Mouse (Mus musculus) cerebellum, postnatal 14 days (tissue): Measurements from ENCODE around the gene Plcb1.

Experiments used
- DNase-seq, 2 experiments: peaks; one replicate each; pipeline ENCODE4 v3.0.0; 2021; ENCODE audit warnings: mixed read lengths in 2 of 2

Gene Plcb1

DNA sequence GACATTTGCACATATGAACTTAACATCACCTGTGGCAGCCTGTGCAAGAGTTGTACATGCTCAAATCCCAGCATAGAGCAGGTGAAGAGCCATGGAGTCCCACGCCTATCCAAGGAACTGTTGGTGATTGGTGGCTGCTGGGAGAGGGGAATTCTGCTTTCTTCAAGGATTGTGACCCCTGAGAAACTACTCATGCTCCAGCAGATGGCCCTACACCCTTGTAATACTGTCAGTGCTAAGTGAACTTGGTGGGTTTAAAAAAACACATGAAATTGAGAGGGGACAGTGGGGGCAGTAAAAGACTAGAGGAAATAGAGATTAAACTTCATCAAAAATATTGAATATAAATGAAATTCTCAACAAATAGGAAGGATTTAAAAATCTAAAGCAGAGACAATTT is 53.0 kb downstream of the Plcb1 start:
- DNase-seq = no peak

DNA sequence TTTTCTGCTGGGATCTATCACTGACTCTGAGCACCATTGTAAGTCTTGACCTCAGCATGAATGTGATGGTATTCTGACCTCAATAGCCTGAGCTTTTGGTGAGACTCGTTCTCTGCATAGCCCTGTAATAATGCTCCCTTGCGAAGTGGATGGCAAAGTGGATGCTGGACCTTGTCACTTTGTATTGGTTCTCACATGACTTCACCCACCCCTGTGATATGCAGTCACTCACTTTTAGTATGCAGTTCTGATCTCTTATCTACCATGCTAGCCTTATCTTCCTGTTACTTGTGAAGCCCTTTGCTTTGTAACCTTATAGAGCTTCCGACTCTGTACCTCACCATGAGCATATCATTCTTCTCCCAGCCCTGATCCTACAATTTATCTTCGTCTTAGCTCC is 57.0 kb downstream of the Plcb1 start:
- no peak for DNase-seq

DNA sequence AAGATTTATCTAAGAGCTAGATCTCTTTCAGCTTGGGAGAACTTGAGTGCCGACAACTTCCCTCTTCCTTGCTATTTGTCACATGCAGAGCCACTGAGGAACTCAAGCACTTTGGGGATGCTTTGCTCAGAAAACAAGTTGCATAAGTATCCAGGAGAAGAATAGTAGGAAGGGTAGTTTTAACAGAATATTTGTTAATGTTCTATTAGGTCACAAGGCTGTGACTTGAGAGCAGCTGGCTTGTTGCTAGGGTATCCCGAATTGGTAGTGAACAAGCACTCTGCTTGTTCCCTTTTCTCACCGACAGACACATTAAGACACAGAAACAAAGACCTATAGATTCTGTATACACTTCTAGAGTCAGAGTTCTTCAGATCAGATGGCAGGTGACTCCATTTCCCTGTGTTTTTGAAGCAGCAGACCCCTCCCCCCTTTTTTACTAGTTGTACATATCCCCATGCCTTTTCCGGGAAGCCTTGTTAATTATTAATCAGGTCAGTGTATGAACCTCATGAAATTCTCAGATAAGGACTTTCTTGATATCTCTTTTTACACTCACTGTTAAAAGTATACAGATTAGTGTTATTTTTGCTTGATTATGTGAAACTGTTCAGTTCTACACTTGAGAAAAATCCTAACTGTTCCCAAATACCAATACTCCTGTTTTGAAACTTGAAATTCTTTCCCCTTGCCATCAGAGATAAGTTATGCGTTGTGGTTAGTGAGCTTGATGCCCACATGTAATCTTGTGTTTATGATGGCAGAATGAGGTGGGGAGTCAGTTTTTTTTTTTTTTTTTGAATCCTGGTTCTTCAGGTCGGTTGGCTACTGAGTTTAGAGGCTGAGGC is 58.7 kb downstream of the Plcb1 start:
- DNase-seq = no peak

DNA sequence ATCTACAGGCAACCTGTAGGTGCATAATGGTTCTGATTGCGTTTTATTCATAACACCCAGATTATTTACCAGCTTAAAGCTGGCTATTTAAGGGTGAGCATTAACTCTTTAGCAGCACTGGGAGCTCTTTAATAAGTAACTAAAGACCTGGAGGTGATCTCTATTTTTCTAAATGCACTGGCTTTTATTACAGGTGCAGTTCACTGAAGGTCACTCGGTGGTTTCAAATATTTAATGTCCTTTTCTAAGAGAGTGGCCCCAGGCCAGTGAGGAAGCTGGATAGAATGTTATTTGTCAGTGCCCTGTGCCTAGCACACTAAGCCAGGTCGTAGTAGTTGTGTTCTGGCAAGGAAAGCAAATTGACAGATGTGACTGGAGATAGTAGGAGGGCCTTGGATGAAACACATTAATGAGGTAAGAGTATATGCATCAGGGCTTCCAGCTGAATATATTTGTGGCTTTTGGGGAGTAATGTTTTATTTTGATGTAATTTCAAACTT is 59.4 kb downstream of the Plcb1 start:
- no peak for DNase-seq

DNA sequence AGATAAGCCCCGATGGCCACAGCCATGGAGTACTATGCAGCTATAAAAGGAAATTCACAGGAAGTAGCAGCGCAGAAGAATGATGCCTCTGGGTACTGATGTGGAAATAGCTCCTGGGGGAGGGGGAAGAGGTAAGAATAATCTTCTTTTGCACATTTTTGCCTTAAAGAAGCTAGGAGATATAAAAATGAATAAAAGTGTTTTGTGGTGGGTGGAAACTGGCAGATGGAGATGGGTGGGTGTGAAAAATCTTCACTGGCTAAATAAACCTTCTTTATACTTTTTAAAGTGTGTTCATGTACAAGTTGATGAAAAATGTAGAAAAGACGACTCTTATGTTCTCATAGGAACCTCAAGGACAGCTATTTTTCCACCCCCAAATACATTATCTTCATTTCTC is 60.7 kb downstream of the Plcb1 start:
- DNase-seq = no peak

DNA sequence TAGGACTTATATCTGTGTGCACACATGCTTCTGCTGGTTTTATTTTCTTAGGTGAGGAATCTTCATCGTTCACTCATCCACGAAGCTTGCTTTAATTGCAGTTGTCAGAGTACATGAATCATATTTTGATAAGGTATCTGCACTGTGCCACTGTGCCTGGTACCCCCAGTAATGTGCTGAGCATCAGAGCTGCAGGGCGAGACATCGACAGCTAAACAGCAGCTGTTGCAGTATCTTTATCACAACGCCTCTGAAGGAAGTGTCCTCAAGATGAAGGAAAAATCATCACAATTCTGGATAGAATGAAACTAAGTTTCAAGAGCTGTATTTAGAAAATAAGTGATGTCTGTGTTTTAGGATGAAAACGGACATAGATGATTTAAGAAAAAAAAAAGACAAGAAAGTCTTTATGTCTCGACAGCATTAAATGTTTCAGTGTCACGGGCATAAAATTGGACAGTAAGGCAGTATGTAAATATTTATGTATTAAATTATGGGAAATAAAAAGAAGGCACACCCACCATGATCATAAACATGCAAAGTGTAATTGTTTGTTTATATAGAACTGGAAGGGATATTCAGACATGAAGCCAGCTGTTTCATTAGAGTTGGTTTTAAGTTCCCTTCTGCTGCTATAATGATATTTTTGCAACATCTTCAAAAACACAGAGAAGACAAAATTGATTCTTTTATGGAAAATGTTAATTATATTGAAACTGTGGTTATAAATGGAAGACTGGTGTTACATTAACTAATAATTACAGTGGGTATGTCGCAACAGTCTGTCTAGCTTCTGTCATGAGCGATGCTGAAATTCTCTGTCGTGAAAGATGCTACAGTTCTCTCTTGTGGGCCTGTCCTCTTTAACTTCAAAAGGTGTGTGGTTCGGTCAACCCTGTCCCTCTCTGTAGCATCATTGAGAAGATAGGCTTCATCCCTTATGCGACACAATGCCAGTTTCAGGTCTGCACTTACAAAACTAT is 65.6 kb downstream of the Plcb1 start:
- no peak for DNase-seq

DNA sequence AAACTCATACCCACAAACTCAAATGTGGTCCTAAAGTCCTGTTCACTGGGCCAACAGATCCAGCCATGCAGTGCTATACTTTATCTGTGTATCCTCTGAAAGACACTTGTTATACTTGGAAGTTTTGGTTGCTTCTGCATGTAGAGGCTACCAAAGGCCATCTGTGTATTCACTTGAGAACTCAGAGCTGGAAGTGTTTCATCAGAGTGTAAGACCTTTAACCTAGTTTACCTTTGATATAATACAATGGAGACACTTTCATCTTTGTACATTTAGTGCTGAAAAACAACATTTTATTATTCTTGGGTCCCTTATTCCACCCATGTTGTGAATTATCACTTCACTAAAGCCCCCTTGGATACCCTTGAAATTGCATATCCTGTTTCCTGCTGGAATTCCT is 70.4 kb downstream of the Plcb1 start:
- DNase-seq = no peak

DNA sequence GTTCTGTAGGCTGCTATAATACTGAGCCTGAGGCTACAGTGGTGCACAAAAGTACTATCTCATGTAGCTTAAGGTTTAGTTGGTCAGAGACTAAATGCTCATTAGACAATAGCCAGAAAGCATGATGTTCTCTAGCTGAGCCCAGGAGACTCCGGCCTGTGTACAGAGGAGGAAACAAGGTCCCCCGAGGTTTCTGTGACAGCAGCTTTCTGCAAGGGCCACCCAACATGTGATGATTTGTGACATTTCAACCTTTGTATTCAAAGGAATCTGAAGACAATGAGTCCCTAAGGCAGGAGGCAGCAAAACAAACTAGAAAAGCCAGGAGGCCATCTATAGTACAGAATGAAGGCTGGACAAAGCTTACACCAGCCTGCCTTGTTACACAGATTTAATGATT is 70.8 kb downstream of the Plcb1 start:
- no peak for DNase-seq

DNA sequence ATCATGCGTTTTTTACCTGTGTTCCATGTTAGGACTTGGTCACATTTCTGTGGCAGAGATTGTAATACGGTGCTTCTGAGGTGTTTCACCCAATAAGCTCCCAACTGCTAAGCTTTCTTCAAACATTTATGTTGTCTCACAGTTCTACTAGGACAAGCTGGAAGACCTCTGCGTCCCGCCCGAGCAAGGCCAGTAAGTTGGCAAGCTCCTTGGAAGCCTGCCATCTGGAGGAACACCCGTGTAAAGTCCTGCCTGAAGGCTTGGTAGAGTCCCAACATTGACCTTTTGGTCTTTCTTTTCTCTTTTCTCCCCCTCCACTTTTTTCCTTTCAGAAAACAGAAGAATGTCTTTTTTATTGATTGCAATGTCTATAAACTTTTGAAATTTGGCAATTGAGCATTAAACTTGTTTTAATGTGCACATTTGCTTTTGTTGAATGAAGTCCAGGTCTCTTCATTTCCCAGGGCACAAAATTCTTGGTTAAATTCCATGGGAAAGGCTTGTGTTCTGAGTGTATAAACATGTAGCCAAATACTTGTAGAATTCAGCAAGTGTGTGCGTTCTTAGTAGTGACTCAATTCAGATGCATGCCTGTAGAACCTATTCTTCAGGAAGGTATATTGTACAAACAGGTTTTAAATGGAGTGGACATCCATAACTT is 79.2 kb downstream of the Plcb1 start:
- DNase-seq = peak; percentile 82 to 88

DNA sequence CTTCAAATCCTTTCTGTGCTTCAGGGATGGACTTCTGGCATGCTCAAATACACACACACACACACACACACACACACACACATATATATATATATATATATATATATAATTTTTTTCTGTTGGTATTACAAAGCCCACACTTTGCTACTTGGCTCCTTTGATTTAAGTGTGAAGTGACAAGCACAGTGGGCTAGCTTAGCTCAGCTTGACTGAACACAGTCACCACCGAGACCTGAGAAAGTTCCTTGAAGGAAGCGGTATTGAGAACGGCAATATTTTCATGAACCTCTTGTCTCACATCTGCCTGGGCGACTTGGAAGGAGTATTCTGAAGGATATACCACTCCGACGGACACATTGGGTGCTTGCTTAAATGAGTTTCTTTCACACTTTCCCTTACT is 81.5 kb downstream of the Plcb1 start:
- DNase-seq = no peak

DNA sequence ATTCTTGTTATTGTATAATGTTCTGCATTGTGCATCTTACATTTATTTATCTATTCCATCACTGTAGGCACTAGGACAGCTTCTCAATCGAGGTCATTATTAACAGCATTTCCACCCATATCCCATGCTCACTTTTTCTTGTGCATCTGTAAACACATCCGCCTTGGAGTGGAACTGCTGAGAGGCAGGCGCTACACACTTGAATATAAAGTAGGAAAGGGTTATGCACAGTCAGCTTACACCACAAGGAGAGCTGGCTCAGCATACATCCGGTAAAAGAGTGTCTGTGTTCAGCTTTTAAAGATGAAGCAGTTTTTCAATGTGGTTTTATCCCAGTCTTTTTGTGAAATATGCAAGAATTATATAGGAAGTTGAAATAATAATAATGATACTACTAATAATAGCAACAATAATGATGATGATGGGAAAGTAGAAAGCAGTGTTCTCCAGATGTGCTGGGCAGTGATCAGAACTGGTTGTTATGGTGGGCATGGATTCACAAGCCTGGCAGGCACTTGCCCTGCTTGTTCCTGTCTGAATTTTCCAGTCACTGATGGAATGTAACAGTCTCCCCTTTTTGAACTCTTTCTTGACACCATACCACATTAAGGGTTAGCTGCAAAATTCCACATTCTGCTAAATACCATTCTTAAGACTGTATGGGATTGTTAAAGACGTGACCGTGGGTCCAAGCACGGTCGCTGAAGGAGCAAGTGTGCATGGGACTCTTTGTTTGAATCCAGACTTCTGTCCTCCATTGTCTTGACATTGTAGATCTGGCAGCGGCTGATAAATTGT is 86.0 kb downstream of the Plcb1 start:
- DNase-seq = no peak

DNA sequence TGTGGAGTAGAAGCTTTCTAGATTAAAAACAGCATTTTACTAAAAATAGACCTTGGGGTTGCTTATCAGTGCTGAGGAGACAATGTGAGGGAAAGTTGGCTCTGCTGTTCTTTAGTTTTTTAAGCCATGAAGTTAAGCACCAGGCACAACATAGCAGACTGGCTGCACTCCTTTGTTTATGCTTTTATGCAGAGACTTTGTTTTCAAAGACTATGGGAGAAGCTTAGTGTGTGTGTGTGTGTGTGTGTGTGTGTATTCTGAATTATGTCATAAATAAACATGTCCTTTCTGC is 86.6 kb downstream of the Plcb1 start:
- DNase-seq = no peak

DNA sequence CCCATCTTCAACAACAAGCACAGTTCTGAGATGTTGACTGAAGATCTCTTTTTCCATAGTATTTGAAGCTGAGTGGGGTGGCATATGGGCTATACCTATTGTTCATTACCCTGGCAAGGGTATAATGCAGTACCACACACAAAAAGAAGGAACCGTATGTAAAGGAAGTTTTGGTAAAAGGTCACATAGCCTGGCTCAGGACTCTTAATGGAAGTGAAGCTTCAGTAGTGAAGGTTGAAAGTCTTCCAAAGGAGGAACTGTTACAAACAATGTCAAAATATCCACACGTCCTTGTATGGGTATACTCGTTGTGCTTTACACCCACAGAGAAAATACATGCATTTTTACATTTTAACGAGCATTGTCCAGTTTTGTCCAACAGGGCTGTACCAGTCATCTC is 91.3 kb downstream of the Plcb1 start:
- no peak for DNase-seq

DNA sequence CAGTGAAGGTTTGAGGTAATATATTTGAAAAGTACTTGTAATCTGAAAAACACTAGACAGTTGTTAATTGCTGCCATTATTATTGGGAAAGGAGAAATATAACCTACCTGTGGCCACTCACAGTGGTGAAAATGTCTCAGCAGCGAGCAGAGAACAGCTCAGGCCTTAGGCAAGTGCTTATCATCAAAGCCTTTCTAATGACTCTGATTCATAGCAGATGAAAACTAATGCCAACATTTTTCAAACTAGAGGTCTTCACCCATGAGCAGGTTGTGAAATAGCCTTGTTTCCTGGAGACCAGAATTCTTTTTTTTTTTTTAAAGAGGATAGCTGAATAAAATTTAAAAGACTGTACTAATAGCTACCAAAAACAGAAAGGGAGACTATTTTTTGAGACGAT is 105.3 kb downstream of the Plcb1 start:
- no peak for DNase-seq

DNA sequence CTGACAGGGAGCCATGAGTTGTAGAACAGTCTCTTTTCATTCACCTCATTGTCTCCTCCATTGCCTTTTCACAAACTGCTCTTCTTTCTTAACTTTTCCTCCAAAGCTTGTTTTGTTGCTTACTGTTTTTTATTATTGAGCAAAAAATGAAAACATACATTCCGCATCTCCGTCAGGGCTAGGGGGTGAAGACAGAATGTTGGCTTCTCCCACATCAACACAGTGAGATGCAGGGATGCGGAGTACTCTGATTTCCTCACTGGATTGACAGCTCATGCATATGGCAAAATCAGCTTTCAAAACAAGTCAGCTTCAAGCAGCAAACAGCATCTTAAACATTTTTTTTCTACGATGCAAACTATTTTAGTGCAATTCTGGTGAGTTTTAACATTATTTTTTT is 108.9 kb downstream of the Plcb1 start:
- no peak for DNase-seq

DNA sequence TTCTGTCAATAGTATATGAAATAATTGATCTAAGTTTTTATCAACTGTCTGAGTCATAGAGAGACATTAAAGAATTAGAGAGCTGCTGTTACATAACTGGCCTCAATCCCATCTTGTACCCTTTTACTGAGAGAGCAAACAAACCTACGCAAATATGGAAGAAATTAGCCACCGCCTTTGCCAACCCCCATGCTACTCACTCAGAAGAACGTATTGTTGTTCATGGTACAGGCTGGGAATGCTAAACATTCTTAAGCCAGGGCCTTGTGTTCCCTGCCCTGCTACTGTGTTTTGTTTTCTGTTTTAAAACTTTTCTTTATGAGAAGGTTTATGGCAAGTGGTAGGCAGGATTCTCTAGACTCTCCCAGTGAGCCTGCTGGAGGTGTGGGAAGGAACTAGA is 110.3 kb downstream of the Plcb1 start:
- no peak for DNase-seq

DNA sequence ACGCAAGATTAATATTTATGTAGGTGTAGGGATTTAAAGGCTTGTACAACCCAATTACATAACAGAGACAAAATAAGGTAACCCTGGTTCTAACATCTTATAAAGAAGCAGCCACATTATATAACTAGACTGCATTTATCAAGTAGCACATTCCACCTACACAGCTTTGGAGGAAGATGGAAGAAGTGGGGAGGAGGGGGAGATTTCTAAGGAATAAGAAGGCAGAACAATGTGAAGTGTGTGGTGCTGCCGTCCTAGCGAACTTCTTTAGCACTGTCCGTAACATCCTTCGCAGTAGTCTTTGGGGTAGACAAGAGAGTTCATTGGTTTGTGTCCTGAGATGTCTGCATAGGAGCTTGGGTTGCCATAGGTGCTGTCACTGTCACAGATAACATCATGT is 111.2 kb downstream of the Plcb1 start:
- DNase-seq = no peak

DNA sequence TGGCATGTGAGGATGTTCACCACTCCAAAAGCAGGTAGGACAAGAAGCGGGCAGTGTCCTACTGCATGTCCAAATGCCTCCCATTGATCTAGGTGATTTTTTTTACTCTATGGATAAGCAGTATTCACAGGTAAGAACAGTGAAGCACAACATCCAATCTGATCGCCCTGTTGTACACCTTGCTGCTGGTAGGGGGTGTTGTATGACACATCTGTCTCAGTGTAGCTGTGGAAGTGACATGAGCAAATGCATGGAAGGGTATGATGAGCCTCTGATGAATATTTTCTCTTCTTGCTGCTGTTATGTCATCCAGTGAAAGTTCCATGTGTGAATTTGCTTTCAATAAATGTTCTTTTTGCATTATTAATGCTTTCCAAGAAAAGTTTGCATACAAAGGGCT is 115.7 kb downstream of the Plcb1 start:
- no peak for DNase-seq

DNA sequence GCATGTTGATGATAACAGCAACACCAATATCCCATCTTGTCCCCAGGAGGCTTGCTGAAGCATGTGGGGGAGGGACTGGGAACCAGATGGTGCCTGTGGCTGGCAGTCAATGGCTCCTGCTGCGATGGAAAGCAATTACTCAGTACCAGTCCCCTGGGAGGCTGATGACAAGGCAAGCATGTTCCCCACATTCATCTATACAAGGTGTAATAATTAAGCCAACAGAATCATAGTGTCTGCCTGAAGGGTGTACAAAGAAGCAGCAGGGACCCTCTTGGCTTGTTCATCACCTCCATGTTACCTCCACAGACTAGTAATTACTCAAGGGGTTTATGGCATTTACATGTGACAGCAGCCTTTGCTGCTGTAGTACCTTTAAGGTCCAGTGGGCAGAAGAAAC is 125.0 kb downstream of the Plcb1 start:
- peak; percentile 86 to 90 for DNase-seq

DNA sequence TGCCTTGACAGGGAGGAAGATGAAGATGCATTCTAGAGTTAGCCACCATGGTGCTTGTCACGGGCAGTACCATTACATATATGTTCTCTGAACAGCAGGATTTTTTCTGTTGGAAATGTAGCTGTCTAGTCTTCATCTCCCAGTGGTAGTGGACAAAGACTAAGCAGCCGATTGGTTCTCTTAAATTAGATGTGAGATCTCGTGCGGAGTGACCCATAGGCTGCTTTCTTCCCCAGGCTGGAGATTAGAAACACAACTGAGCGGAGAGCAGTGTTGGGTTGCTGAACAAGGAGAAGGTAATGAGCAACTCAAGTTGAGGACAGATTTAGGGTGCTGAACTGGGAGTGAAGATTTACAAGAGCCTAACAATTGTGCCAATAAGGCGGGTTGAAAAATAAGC is 125.5 kb downstream of the Plcb1 start:
- DNase-seq = no peak

DNA sequence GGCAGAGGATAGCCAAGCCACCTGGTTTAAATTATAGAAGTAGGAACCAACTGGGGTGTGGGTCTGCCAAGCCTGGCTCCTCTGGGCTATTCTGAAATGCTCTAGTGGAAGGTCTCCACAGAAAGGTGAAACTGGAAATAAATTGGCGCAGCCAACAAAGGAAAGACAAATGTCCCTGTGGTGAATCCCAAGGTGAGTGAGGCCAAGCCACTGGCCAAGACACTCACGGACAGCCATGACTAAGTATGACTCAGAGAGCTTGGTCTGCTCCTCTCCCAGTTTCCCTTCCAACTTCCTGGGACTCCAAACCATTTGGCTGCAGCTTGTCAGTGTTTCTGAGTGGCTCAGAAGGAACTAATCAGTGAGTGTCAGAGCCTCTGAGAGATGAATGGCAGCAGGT is 126.7 kb downstream of the Plcb1 start:
- DNase-seq = peak in 1 of 2 experiments; percentile 50

DNA sequence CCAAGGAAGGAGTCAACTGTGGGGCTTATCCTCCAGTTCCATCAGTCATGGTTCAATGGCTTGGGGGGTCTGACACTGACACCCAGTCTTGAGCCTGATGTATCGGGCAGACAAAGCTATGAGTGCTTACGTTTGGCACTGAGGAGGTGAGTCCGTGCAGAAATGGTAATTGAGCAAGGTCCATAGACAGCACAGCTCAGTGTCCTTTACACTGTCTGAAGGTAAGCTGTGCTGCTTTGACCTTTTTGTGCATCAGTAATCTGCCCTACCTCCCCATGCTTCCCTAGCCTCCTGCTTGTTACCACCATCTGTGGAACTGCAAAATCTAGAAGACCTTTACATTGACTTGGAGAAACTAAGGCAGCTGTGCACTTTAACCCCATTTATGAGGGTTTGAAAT is 127.7 kb downstream of the Plcb1 start:
- no peak for DNase-seq
